Mouse (Mus musculus): ENCODE results near the gene Atp6v0a1. TPM values are rescaled to one million over a fixed set of nuclear protein-coding genes. Genes with fewer than 3 reads are reported as not detected.

The Atp6v0a1 gene
- polyA plus RNA-seq, 1 experiment = 55.2 TPM

- no peak for TF ChIP-seq GATA1 (IDR thresholded peaks at IDR 0.05; ENCODE audit: low read length)
These were observed 37.8 kb upstream of the Atp6v0a1 start for GRCm38 (mm10) chr11:100971455-100971854.

GRCm38 (mm10) chr11:100973245-100973644 is 36.0 kb upstream of the Atp6v0a1 start:
- TF ChIP-seq GATA1 (IDR thresholded peaks at IDR 0.05; ENCODE audit: low read length) = no peak

GRCm38 (mm10) chr11:100974381-100974970 is 34.8 kb upstream of the Atp6v0a1 start:
- no peak for TF ChIP-seq GATA1 (IDR thresholded peaks at IDR 0.05; ENCODE audit: low read length)

- TF ChIP-seq GATA1 (IDR thresholded peaks at IDR 0.05; ENCODE audit: low read length) = no peak
These were observed 34.0 kb upstream of the Atp6v0a1 start for GRCm38 (mm10) chr11:100975241-100975640.

GRCm38 (mm10) chr11:100979887-100980286 is 29.4 kb upstream of the Atp6v0a1 start:
- TF ChIP-seq GATA1 (IDR thresholded peaks at IDR 0.05; ENCODE audit: low read length) = no peak

- TF ChIP-seq GATA1 (IDR thresholded peaks at IDR 0.05; ENCODE audit: low read length) = no peak
These were observed 28.8 kb upstream of the Atp6v0a1 start for GRCm38 (mm10) chr11:100980438-100980837.

GRCm38 (mm10) chr11:100981236-100981635 is 28.0 kb upstream of the Atp6v0a1 start:
- TF ChIP-seq GATA1 (IDR thresholded peaks at IDR 0.05; ENCODE audit: low read length) = no peak

- no peak for TF ChIP-seq GATA1 (IDR thresholded peaks at IDR 0.05; ENCODE audit: low read length)
These were observed 27.2 kb upstream of the Atp6v0a1 start for GRCm38 (mm10) chr11:100982087-100982486.

- no peak for TF ChIP-seq GATA1 (IDR thresholded peaks at IDR 0.05; ENCODE audit: low read length)
These were observed 26.0 kb upstream of the Atp6v0a1 start for GRCm38 (mm10) chr11:100983125-100983777.

- no peak for TF ChIP-seq GATA1 (IDR thresholded peaks at IDR 0.05; ENCODE audit: low read length)
These were observed 25.5 kb upstream of the Atp6v0a1 start for GRCm38 (mm10) chr11:100983778-100984131.

GRCm38 (mm10) chr11:100985607-100986006 is 23.6 kb upstream of the Atp6v0a1 start:
- TF ChIP-seq GATA1 (IDR thresholded peaks at IDR 0.05; ENCODE audit: low read length) = no peak

- TF ChIP-seq GATA1 (IDR thresholded peaks at IDR 0.05; ENCODE audit: low read length) = no peak
These were observed 20.6 kb upstream of the Atp6v0a1 start for GRCm38 (mm10) chr11:100988674-100989073.

GRCm38 (mm10) chr11:100989666-100990065 is 19.6 kb upstream of the Atp6v0a1 start:
- TF ChIP-seq GATA1 (IDR thresholded peaks at IDR 0.05; ENCODE audit: low read length) = no peak

GRCm38 (mm10) chr11:100991027-100991534 is 18.2 kb upstream of the Atp6v0a1 start:
- TF ChIP-seq GATA1 (IDR thresholded peaks at IDR 0.05; ENCODE audit: low read length) = no peak

- no peak for TF ChIP-seq GATA1 (IDR thresholded peaks at IDR 0.05; ENCODE audit: low read length)
These were observed 15.8 kb upstream of the Atp6v0a1 start for GRCm38 (mm10) chr11:100993437-100993836.

- TF ChIP-seq GATA1 (IDR thresholded peaks at IDR 0.05; ENCODE audit: low read length) = no peak
These were observed 15.0 kb upstream of the Atp6v0a1 start for GRCm38 (mm10) chr11:100994233-100994632.

- TF ChIP-seq GATA1 (IDR thresholded peaks at IDR 0.05; ENCODE audit: low read length) = no peak
These were observed 14.6 kb upstream of the Atp6v0a1 start for GRCm38 (mm10) chr11:100994655-100995054.

Data from G1E-ER4 (cell line).